Mouse (Mus musculus) mesoderm, embryonic 11.5 days (tissue): ENCODE measurements around the gene Prox1.

ENCODE experiments used
- DNase-seq: peaks from one replicate; pipeline ENCODE4 v3.0.0-alpha.2; 2012; ENCODE audit warnings: low read depth, low spot score

Gene Prox1

GRCm38 (mm10) chr1:190079643-190080275, 90.8 kb downstream of the Prox1 start:
- no peak for DNase-seq

- DNase-seq, result no peak
These were observed 93.9 kb downstream of the Prox1 start for GRCm38 (mm10) chr1:190076601-190077000.
